Mouse (Mus musculus): Measurements from ENCODE around the gene Carmil1. TPM values are rescaled to one million over a fixed set of nuclear protein-coding genes. Genes with fewer than 3 reads are reported as not detected.

Carmil1 gene
- polyA plus RNA-seq, 1 experiment from 2014 or later: 30.0 TPM

DNA sequence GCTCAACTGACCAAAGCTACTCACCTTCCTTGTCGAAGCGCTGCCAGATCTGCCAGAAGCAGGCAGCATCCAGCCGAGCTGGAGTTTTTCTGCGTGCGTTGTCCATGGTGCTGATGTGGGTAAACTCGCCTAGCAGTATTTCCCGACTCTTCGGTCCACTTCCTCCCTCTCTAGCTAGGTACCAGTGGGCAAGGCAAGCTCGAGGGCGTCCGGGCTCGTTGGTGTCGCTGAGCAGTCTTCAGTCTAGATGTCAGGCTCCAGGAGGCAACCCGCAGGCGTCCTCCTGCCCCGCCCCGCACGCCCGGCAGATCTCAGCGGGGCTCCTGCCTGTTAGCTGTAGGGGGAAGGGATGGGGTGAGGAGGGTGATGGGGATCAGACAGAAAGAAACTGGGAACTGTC lies 289.7 kb downstream of the Carmil1 start, which contains the start of gene Scgn:
Gene Scgn (minus strand): TSS at position 287 of the 400 bp plus-strand sequence.
- ATAC-seq (replicated peaks; ENCODE audit: low FRiP score) (no peak), DNase-seq (ENCODE audit: low spot score) (peak; percentile 85)
- H3K4me1 ChIP-seq (replicated peaks; ENCODE audit: control insufficient read depth, insufficient read depth, low read length): no peaks in the 10 kb centered on the region
- peak within 1 kb of the TSS; percentile 5; the same call in 1 of the 2 replicates for H3K4me2 ChIP-seq (ENCODE audit: low read depth, low read length, severe bottlenecking)
- no peaks in the 10 kb centered on the region for H3K9me3 ChIP-seq (ENCODE audit: control insufficient read depth, low read length)
- peaks cover 7% of the 10 kb centered on the region; the same call in 1 of the 2 replicates for H3K27me3 ChIP-seq (ENCODE audit: control insufficient read depth, insufficient read depth, low read length)
- no peak within 1 kb of the TSS for H3K27ac ChIP-seq (ENCODE audit: low read depth, low read length)
- no peak within 1 kb of the TSS for H3K4me3 ChIP-seq (ENCODE audit: low read depth, low read length)
- no peak within 1 kb of the TSS for H3K9ac ChIP-seq (ENCODE audit: low read length)
- no peaks in the 10 kb centered on the region for H3K36me3 ChIP-seq (ENCODE audit: control insufficient read depth, insufficient read depth, low read length)
- WGBS: under 1% methylated on average over 20 of the region's 20 CpGs

DNA sequence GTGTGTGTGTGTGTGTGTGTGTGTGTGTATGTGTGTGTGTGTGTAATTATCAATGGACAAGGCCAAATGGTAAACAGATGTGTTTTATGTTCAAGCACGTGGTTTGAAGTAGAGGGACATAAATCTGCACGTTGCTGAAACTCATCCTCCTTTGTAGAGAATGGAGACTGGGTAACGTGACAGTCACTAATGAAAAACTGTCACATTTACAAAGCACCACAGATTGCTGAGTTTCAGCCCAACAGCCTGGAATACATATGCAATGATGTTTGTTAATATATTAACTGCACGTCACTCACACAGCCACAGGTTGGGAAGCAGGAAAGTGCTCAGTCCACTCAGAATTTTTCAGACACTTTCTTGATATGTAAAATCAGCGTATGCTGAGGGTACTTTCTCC lies 290.1 kb downstream of the Carmil1 start:
- Histone ChIP-seq H3K27me3 (ENCODE audit: control insufficient read depth, insufficient read depth, low read length) (peaks cover 7% of the 10 kb centered on the region; the same call in 1 of the 2 replicates), H3K36me3 (ENCODE audit: control insufficient read depth, insufficient read depth, low read length) (no peaks in the 10 kb centered on the region), H3K9me3 (ENCODE audit: control insufficient read depth, low read length) (no peaks in the 10 kb centered on the region), H3K4me1 (replicated peaks; ENCODE audit: control insufficient read depth, insufficient read depth, low read length) (no peaks in the 10 kb centered on the region), H3K4me3 (ENCODE audit: low read depth, low read length) (no peak overlapping the region), H3K27ac (ENCODE audit: low read depth, low read length) (no peak overlapping the region), H3K9ac (ENCODE audit: low read length) (no peak overlapping the region), H3K4me2 (ENCODE audit: low read depth, low read length, severe bottlenecking) (peak overlapping the region; percentile 5; the same call in 1 of the 2 replicates)
- DNase-seq (ENCODE audit: low spot score): no peak
- no peak for ATAC-seq (replicated peaks; ENCODE audit: low FRiP score)
- 41% methylated on average over 5 of the region's 5 CpGs for WGBS

DNA sequence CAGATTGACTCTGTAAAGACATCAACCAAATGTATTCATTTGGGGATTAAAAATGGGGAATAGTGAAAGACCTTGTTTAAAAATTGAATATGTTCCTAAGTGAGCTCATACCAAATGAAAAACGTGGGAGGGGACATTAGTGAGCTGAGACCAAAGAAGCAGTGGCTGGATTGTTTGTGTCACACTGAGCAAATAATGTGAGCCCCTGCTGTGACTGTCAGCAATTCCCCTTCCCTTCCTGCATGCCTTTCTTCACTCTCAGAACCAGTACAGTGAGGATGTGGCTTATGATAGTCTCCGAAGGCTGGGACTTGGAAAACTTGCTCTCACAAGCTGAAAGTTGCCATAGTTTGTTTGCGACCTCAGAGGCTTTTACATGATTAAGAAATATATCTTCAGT lies 295.5 kb downstream of the Carmil1 start:
- Histone ChIP-seq H3K9me3 (ENCODE audit: control insufficient read depth, low read length) (no peaks in the 10 kb centered on the region), H3K27me3 (ENCODE audit: control insufficient read depth, insufficient read depth, low read length) (no peaks in the 10 kb centered on the region), H3K27ac (ENCODE audit: low read depth, low read length) (no peak overlapping the region), H3K4me2 (ENCODE audit: low read depth, low read length, severe bottlenecking) (no peak overlapping the region), H3K36me3 (ENCODE audit: control insufficient read depth, insufficient read depth, low read length) (no peaks in the 10 kb centered on the region), H3K4me1 (replicated peaks; ENCODE audit: control insufficient read depth, insufficient read depth, low read length) (no peaks in the 10 kb centered on the region), H3K4me3 (ENCODE audit: low read depth, low read length) (no peak overlapping the region), H3K9ac (ENCODE audit: low read length) (no peak overlapping the region)
- 38% methylated on average over 3 of the region's 3 CpGs for WGBS
- ATAC-seq (replicated peaks; ENCODE audit: low FRiP score): no peak
- DNase-seq (ENCODE audit: low spot score): no peak

DNA sequence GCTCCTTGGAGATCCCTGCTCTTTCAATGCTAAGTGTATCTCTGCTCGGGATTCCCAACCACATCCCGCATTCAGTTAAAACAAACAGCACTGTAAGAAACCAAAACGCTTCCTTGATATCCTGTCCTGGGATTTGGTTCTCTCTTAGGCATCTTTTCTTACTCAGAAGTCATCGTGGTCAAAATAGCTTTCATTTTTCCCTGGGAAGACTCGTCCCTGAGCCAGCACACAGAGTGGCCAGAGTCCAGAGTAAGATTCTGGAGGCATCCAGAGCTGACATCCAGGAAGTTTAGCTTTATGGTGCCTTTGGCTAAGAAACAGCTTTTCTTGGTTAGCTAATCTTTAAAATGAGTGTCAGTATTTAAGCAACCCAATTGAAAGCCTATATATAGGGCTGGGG lies 308.3 kb downstream of the Carmil1 start:
- H3K9me3 ChIP-seq (ENCODE audit: control insufficient read depth, low read length): no peaks in the 10 kb centered on the region
- ATAC-seq (replicated peaks; ENCODE audit: low FRiP score) (no peak), DNase-seq (ENCODE audit: low spot score) (no peak)
- no peaks in the 10 kb centered on the region for H3K27me3 ChIP-seq (ENCODE audit: control insufficient read depth, insufficient read depth, low read length)
- H3K4me2 ChIP-seq (ENCODE audit: low read depth, low read length, severe bottlenecking): no peak overlapping the region
- H3K4me1 ChIP-seq (replicated peaks; ENCODE audit: control insufficient read depth, insufficient read depth, low read length): peaks cover 2% of the 10 kb centered on the region; the same call in 1 of the 2 replicates
- 83% methylated on average over 5 of the region's 5 CpGs for WGBS
- no peaks in the 10 kb centered on the region for H3K36me3 ChIP-seq (ENCODE audit: control insufficient read depth, insufficient read depth, low read length)
- H3K27ac ChIP-seq (ENCODE audit: low read depth, low read length): no peak overlapping the region
- no peak overlapping the region for H3K4me3 ChIP-seq (ENCODE audit: low read depth, low read length)
- H3K9ac ChIP-seq (ENCODE audit: low read length): no peak overlapping the region

DNA sequence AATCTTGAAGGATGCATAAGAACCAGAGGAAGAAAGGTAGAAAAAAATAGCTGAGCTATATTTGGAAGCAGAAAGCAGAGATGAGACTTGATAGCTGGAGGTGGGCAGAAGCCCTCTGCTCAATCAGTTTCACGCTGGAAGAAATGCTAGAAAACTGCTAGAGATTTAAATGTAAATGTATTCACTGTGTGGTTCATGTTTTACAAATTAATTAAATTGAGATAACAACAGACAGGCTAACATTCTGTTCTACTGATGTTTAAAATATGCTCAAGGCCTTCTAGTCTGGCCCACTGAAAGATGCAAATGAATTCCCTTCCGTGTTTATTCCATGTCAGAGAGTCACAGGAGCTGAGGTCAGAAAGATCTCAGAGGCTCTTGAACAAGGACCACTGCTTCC lies 308.7 kb downstream of the Carmil1 start:
- ATAC-seq (replicated peaks; ENCODE audit: low FRiP score) (no peak), DNase-seq (ENCODE audit: low spot score) (no peak)
- H3K27me3 ChIP-seq (ENCODE audit: control insufficient read depth, insufficient read depth, low read length): no peaks in the 10 kb centered on the region
- H3K4me1 ChIP-seq (replicated peaks; ENCODE audit: control insufficient read depth, insufficient read depth, low read length): peaks cover 2% of the 10 kb centered on the region; the same call in 1 of the 2 replicates
- H3K36me3 ChIP-seq (ENCODE audit: control insufficient read depth, insufficient read depth, low read length): no peaks in the 10 kb centered on the region
- H3K4me3 ChIP-seq (ENCODE audit: low read depth, low read length): no peak overlapping the region
- no peak overlapping the region for H3K27ac ChIP-seq (ENCODE audit: low read depth, low read length)
- H3K9me3 ChIP-seq (ENCODE audit: control insufficient read depth, low read length): no peaks in the 10 kb centered on the region
- WGBS: 79% methylated on average over 2 of the region's 2 CpGs
- no peak overlapping the region for H3K9ac ChIP-seq (ENCODE audit: low read length)
- H3K4me2 ChIP-seq (ENCODE audit: low read depth, low read length, severe bottlenecking): no peak overlapping the region

DNA sequence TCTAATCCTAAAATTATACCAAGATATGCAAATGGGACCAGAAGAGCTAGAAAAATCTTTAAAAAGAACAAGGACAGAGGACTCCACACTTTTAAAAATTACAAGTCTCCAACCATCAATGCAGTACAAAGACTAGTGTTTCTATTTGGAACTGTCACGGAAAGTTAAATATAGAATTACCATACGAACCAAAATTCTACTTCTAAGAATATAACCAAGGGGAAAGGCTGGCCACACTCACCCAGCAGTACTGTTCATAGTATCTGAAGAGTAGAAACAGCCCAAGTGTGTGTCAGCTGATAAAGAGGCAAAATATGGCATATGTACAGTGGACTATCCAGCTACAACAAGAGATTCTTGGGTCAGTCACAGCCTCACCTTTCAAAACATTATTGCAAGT lies 315.7 kb downstream of the Carmil1 start:
- Histone ChIP-seq H3K4me2 (ENCODE audit: low read depth, low read length, severe bottlenecking) (no peak overlapping the region), H3K36me3 (ENCODE audit: control insufficient read depth, insufficient read depth, low read length) (no peaks in the 10 kb centered on the region), H3K9me3 (ENCODE audit: control insufficient read depth, low read length) (no peaks in the 10 kb centered on the region), H3K4me1 (replicated peaks; ENCODE audit: control insufficient read depth, insufficient read depth, low read length) (peaks cover 2% of the 10 kb centered on the region; the same call in 1 of the 2 replicates), H3K27me3 (ENCODE audit: control insufficient read depth, insufficient read depth, low read length) (no peaks in the 10 kb centered on the region), H3K4me3 (ENCODE audit: low read depth, low read length) (no peak overlapping the region), H3K27ac (ENCODE audit: low read depth, low read length) (no peak overlapping the region), H3K9ac (ENCODE audit: low read length) (no peak overlapping the region)
- ATAC-seq (replicated peaks; ENCODE audit: low FRiP score): no peak
- DNase-seq (ENCODE audit: low spot score): no peak
- WGBS: 87% methylated on average over 2 of the region's 2 CpGs

Other genes starting within 250 kb of the Carmil1 start
- gene Cmah, start 46.6 kb upstream of the Carmil1 start, polyA plus RNA-seq (2014; fragmentation: Nextera tagmentation; extraction: Ambion mirVana): 0.37 and 0.45 TPM in 2 replicates

All from forebrain, embryonic 11.5 days (tissue).